Mouse (Mus musculus) regulatory T cell (primary cell): ENCODE measurements around the gene Atp8a2.
"Not testable (repeated sequence)": the region's sequence is repeated elsewhere in the genome, so short reads cannot be mapped to it uniquely, and the experiment has no call there.

Experiments used
- in situ Hi-C: fragments of 300-600 bp; cut with MboI, MseI; formaldehyde crosslinking; loops from one replicate; pipeline ENCODE4 v1.15.1; 2025; ENCODE audit warnings: high pct_unique_total_duplicates

Atp8a2 gene

GRCm38 (mm10) chr14:59783348-59784341 lies 413.3 kb downstream of the Atp8a2 start:
- in situ Hi-C loops, result no loop called here

- in situ Hi-C loops, result no loop called here
These were observed 416.6 kb downstream of the Atp8a2 start for GRCm38 (mm10) chr14:59780391-59780790.

- in situ Hi-C loops, result no loop called here
These were observed 434.8 kb downstream of the Atp8a2 start for GRCm38 (mm10) chr14:59762227-59762626.

- in situ Hi-C loops, result no loop called here
These were observed 437.0 kb downstream of the Atp8a2 start for GRCm38 (mm10) chr14:59759900-59760493.

- in situ Hi-C loops, result no loop called here
These were observed 437.7 kb downstream of the Atp8a2 start for GRCm38 (mm10) chr14:59759196-59759839.

GRCm38 (mm10) chr14:59752401-59752800 lies 444.6 kb downstream of the Atp8a2 start:
- in situ Hi-C loops, result no loop called here

GRCm38 (mm10) chr14:59750005-59750404 lies 447.0 kb downstream of the Atp8a2 start:
- in situ Hi-C loops, result no loop called here

GRCm38 (mm10) chr14:59745676-59746075 lies 451.3 kb downstream of the Atp8a2 start:
- in situ Hi-C loops, result no loop called here

GRCm38 (mm10) chr14:59741752-59742151 lies 455.2 kb downstream of the Atp8a2 start:
- in situ Hi-C loops, result no loop called here

GRCm38 (mm10) chr14:59739446-59739845 lies 457.5 kb downstream of the Atp8a2 start:
- in situ Hi-C loops, result no loop called here

- in situ Hi-C loops, result no loop called here
These were observed 459.2 kb downstream of the Atp8a2 start for GRCm38 (mm10) chr14:59737734-59738294.

- in situ Hi-C loops, result no loop called here
These were observed 459.9 kb downstream of the Atp8a2 start for GRCm38 (mm10) chr14:59736861-59737700.

GRCm38 (mm10) chr14:59730043-59730390 lies 467.0 kb downstream of the Atp8a2 start:
- in situ Hi-C loops, result no loop called here

GRCm38 (mm10) chr14:59729298-59730042 lies 467.5 kb downstream of the Atp8a2 start:
- in situ Hi-C loops, result no loop called here

- in situ Hi-C loops, result no loop called here
These were observed 470.0 kb downstream of the Atp8a2 start for GRCm38 (mm10) chr14:59727016-59727415.

- in situ Hi-C loops, result no loop called here
These were observed 473.8 kb downstream of the Atp8a2 start for GRCm38 (mm10) chr14:59723163-59723562.

GRCm38 (mm10) chr14:59721957-59722356 lies 475.0 kb downstream of the Atp8a2 start:
- in situ Hi-C loops, result no loop called here

- in situ Hi-C loops, result no loop called here
These were observed 475.6 kb downstream of the Atp8a2 start for GRCm38 (mm10) chr14:59721356-59721755.

- in situ Hi-C loops, result no loop called here
These were observed 476.6 kb downstream of the Atp8a2 start for GRCm38 (mm10) chr14:59720386-59720785.

GRCm38 (mm10) chr14:59716443-59717085 lies 480.4 kb downstream of the Atp8a2 start:
- in situ Hi-C loops, result not testable (repeated sequence)
